Mouse (Mus musculus) heart, adult 2 months (tissue): Measurements from ENCODE around the gene Ddx23.
A peak's percentile ranks its signal among the peaks of the same experiment; 100 is the strongest.

Experiments used
- CTCF ChIP-seq: fragments of 200-600 bp; IDR thresholded peaks from 2 replicates; pipeline ENCODE4 v1.8.1; 2022; ENCODE audit warnings: antibody characterized with exemption, mild to moderate bottlenecking, moderate library complexity
- EP300 ChIP-seq: fragments of 200-500 bp; IDR thresholded peaks from 2 replicates; pipeline ENCODE4 v1.6.1; 2011; ENCODE audit warnings: low read depth, low read length, control low read depth; ENCODE audit not compliant: insufficient read depth
- POLR2A ChIP-seq: fragments of 200-500 bp; IDR thresholded peaks from 2 replicates; pipeline ENCODE4 v1.6.1; 2011; ENCODE audit warnings: mild to moderate bottlenecking, low read depth, low read length, control low read depth; ENCODE audit not compliant: insufficient read depth

DNA sequence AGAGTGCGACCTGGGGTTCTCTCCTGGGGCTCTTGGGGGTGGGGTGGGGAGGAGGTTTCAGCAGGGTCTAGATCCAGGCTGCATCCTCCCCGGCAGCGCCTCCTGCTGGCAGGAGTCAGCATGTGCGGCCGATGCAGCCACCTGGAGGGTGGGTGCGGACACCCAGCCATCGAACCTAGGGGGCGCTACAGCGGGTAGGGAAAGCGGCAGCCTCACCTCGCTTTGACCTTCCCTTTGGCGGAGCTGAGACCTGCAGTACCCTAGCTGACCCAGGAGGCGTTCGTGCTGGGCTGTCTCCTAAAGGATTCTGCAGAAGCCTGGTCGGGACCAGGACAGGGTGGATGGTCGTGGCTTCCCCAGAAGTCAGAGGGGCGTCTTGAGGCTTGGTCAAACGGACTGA is 31.2 kb downstream of the Ddx23 start:
- TF ChIP-seq EP300: no peak
- peak; percentile 91 for TF ChIP-seq CTCF
- TF ChIP-seq POLR2A: no peak
